Mouse (Mus musculus) C2C12 (cell line): ENCODE measurements around the gene Cpm.

Experiments
- CTCF ChIP-seq: IDR thresholded peaks from one replicate; pipeline ENCODE4 v1.5.1; 2011; ENCODE audit not compliant: control insufficient read depth, insufficient read depth, insufficient read length
- MAX ChIP-seq: IDR thresholded peaks from one replicate; pipeline ENCODE4 v1.6.1; 2011; ENCODE audit warnings: mild to moderate bottlenecking, control low read depth

- TF ChIP-seq MAX (no peak), CTCF (no peak)
Measured at GRCm38 (mm10) chr10:117647158-117647505, 17.8 kb downstream of the Cpm start.
